In the genomic region with DNA sequence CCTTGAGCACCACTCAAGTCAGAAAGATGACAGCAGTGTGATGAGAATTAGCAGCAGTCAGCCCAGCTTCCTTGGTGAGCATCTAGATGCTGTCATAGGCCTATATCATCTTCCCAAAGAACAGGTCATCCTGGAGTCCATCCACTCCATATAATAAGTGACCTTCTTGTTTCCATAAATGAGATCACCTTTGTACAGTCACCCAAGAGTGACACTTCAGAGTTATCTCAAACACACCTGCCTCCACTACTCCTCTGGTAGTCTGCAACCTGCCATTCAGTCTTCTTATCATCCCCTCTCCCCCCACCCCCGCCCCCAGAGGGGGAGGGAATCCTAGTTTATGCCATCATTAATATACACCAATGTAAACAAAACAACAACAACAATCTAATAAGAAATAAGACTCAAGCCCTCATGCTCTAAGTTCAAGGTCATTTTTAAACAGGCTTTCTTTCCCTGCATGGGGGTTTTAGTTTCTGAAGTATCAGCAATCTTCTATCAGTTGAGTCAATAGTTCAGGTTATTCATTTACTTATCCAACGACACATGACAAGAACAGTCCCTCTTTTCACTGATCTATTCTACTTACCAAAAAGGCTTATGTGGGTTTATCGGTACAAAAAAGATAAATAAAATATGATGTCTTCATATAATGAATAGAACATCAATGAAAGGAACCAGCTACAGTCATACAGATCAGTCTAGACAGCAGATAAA, we compare ENCODE assay signal across 22 mouse cellular contexts.
"Had no signal": no experiment of that assay in that cellular context is flagged by ENCODE, and none has a peak within 500 bp of the region (broad histone marks: within the 10 kb centered on the region; RNA-seq: fewer than 3 reads in every experiment).

No protein-coding gene starts in this region.

- H3K4me1 ChIP-seq: lung, embryonic 15.5 days; midbrain, embryonic 10.5 days; midbrain, embryonic 12.5 days; neural tube, embryonic 13.5 days; neural tube, embryonic 15.5 days; stomach, embryonic 15.5 days had no signal

- H3K4me2 ChIP-seq: lung, embryonic 15.5 days; midbrain, embryonic 12.5 days; neural tube, embryonic 13.5 days; neural tube, embryonic 15.5 days; stomach, embryonic 15.5 days had no signal

- ATAC-seq: liver, postnatal 0 days; lung, postnatal 0 days; midbrain, embryonic 16.5 days had no signal

- DNase-seq: liver, postnatal 0 days; lung, adult 2 months; lung, postnatal 14 days; lung, postnatal 36 days; midbrain, embryonic 14.5 days; retina, postnatal 1 day; right cerebral cortex, adult 18-20 months; right cerebral cortex, postnatal 25 days; right cerebral cortex, postnatal 4 days; thymus, adult 2 months; thymus, postnatal 25 days; thymus, postnatal 4 days had no signal

- H3K9me3 ChIP-seq: lung, embryonic 15.5 days; midbrain, embryonic 10.5 days; midbrain, embryonic 12.5 days; neural tube, embryonic 13.5 days; neural tube, embryonic 15.5 days; stomach, embryonic 15.5 days had no signal

- H3K36me3 ChIP-seq: lung, embryonic 15.5 days; midbrain, embryonic 10.5 days; midbrain, embryonic 12.5 days; neural tube, embryonic 13.5 days; neural tube, embryonic 15.5 days; stomach, embryonic 15.5 days had no signal

- H3K27ac ChIP-seq: lung, embryonic 15.5 days; midbrain, embryonic 10.5 days; midbrain, embryonic 12.5 days; neural tube, embryonic 13.5 days; neural tube, embryonic 15.5 days; stomach, embryonic 15.5 days; stomach, postnatal 0 days had no signal

- H3K27me3 ChIP-seq: lung, embryonic 15.5 days; midbrain, embryonic 12.5 days; neural tube, embryonic 13.5 days; neural tube, embryonic 15.5 days; stomach, embryonic 15.5 days had no signal

- H3K4me3 ChIP-seq: lung, embryonic 15.5 days; midbrain, embryonic 10.5 days; midbrain, embryonic 12.5 days; myocyte; neural tube, embryonic 13.5 days; neural tube, embryonic 15.5 days; stomach, embryonic 15.5 days had no signal

- H3K9ac ChIP-seq: liver, postnatal 0 days; lung, embryonic 15.5 days; midbrain, embryonic 12.5 days; neural tube, embryonic 13.5 days; neural tube, embryonic 15.5 days; stomach, embryonic 15.5 days had no signal
